Mouse (Mus musculus) heart, postnatal 0 days (tissue): ENCODE measurements at regions not wholly inside any gene's neighbourhood (a gene's known extent, or its start where the extent isn't known, plus 50 kb on each side); places are given as distances from the start of the nearest gene placed in this dataset.

Source experiments
- ATAC-seq: fragments of 200-750 bp; cut with Nextera tagmentation; 2 replicates; pipeline ENCODE4 v1.8.0; 2017; ENCODE audit warnings: low read depth, moderate number of reproducible peaks, moderate library complexity; ENCODE audit not compliant: insufficient read depth
- DNase-seq: peaks from one replicate; pipeline ENCODE4 v3.0.0-alpha.2; 2016; ENCODE audit warnings: low spot score
- H3K27ac ChIP-seq: fragments of 300-500 bp; sonication (generic); 2 replicates; pipeline ENCODE4 v1.5.1; 2014; ENCODE audit warnings: low read depth, mild to moderate bottlenecking
- H3K27me3 ChIP-seq: fragments of 300-500 bp; sonication (generic); 2 replicates; pipeline ENCODE4 v1.6.1; 2014; ENCODE audit warnings: low read length, mixed read lengths; ENCODE audit not compliant: control insufficient read depth, insufficient read depth
- H3K36me3 ChIP-seq: fragments of 300-500 bp; sonication (generic); replicated peaks from 2 replicates; pipeline ENCODE4 v1.6.1; 2014; ENCODE audit warnings: low read length, mixed read lengths; ENCODE audit not compliant: control insufficient read depth, insufficient read depth
- H3K4me1 ChIP-seq: fragments of 300-500 bp; sonication (generic); 2 replicates; pipeline ENCODE4 v1.6.1; 2014; ENCODE audit warnings: antibody characterized with exemption; ENCODE audit not compliant: control insufficient read depth, insufficient read depth
- H3K4me2 ChIP-seq: fragments of 300-500 bp; sonication (generic); 2 replicates; pipeline ENCODE4 v1.6.1; 2014; ENCODE audit warnings: low read depth, mild to moderate bottlenecking, low read length, moderate library complexity
- H3K4me3 ChIP-seq: fragments of 300-500 bp; sonication (generic); 2 replicates; pipeline ENCODE4 v1.5.1; 2014; ENCODE audit warnings: low read depth, low read length
- H3K9ac ChIP-seq: fragments of 300-500 bp; sonication (generic); replicated peaks from 2 replicates; pipeline ENCODE4 v1.6.1; 2014; ENCODE audit warnings: low read depth, low read length, mixed read lengths
- H3K9me3 ChIP-seq: fragments of 300-500 bp; sonication (generic); replicated peaks from 2 replicates; pipeline ENCODE4 v1.6.1; 2016; ENCODE audit warnings: low read length; ENCODE audit not compliant: control insufficient read depth
- CTCF ChIP-seq: IDR thresholded peaks from 2 replicates; pipeline ENCODE4 v1.5.1; 2016; ENCODE audit warnings: antibody characterized with exemption, control low read depth, low read depth
- EP300 ChIP-seq: IDR thresholded peaks from 2 replicates; pipeline ENCODE4 v1.6.1; 2016; ENCODE audit warnings: antibody characterized with exemption, low read depth
- WGBS: fragments of 180-500 bp; shearing (Covaris S2); extraction: QIAGEN DNeasy Blood & Tissue Kit; methylation state at CpG from one replicate; pipeline ENCODE4 v1.1.7; 2014; 5-methylcytosine and 5-hydroxymethylcytosine counted together

- Histone ChIP-seq H3K27ac (no peak overlapping the region), H3K9ac (no peak overlapping the region), H3K4me2 (no peak overlapping the region), H3K9me3 (no peaks in the 10 kb centered on the region), H3K36me3 (no peaks in the 10 kb centered on the region), H3K4me3 (no peak overlapping the region), H3K4me1 (no peaks in the 10 kb centered on the region), H3K27me3 (no peaks in the 10 kb centered on the region)
- WGBS = 75% methylated on average over 8 of the region's 8 CpGs
- no peak for TF ChIP-seq CTCF
- TF ChIP-seq EP300 = no peak
- ATAC-seq = no peak
- DNase-seq = no peak
Measured at GRCm38 (mm10) chr8:26488590-26488989, 369.3 kb downstream of the Gm45692 start.

GRCm38 (mm10) chr8:26501196-26501813, 382.0 kb downstream of the Gm45692 start:
- Histone ChIP-seq H3K27me3 (no peaks in the 10 kb centered on the region), H3K9me3 (no peaks in the 10 kb centered on the region), H3K27ac (no peak overlapping the region), H3K36me3 (no peaks in the 10 kb centered on the region), H3K4me1 (peaks cover 9% of the 10 kb centered on the region; the same call in 1 of the 2 replicates), H3K9ac (no peak overlapping the region), H3K4me2 (no peak overlapping the region), H3K4me3 (no peak overlapping the region)
- no peak for ATAC-seq
- WGBS = 71% methylated on average over 9 of the region's 9 CpGs
- TF ChIP-seq CTCF (no peak), EP300 (no peak)
- no peak for DNase-seq

- no peak overlapping the region for H3K4me3 ChIP-seq
- TF ChIP-seq CTCF (no peak), EP300 (0 out of 2 replicates have a peak, but pooled peaks have one; percentile 34)
- H3K36me3 ChIP-seq = no peaks in the 10 kb centered on the region
- H3K4me2 ChIP-seq = no peak overlapping the region
- 58% methylated on average over 11 of the region's 11 CpGs for WGBS
- H3K9ac ChIP-seq = no peak overlapping the region
- H3K9me3 ChIP-seq = no peaks in the 10 kb centered on the region
- ATAC-seq (peak; percentile 88), DNase-seq (peak; percentile 49)
- peaks cover 9% of the 10 kb centered on the region; the same call in 1 of the 2 replicates for H3K4me1 ChIP-seq
- H3K27me3 ChIP-seq = no peaks in the 10 kb centered on the region
- H3K27ac ChIP-seq = peak overlapping the region; percentile 26
Measured at GRCm38 (mm10) chr8:26501814-26502572, 382.7 kb downstream of the Gm45692 start.

- Histone ChIP-seq H3K4me2 (no peak overlapping the region), H3K4me1 (peaks cover 9% of the 10 kb centered on the region; the same call in 1 of the 2 replicates), H3K4me3 (no peak overlapping the region), H3K9me3 (no peaks in the 10 kb centered on the region), H3K27ac (no peak overlapping the region), H3K9ac (no peak overlapping the region), H3K36me3 (no peaks in the 10 kb centered on the region), H3K27me3 (no peaks in the 10 kb centered on the region)
- TF ChIP-seq EP300 = no peak
- peak; percentile 22; the same call in 1 of the 2 replicates for TF ChIP-seq CTCF
- peak; percentile 57 for ATAC-seq
- WGBS = 44% methylated on average over 4 of the region's 4 CpGs
- peak; percentile 31 for DNase-seq
Measured at GRCm38 (mm10) chr8:26502772-26503171, 383.4 kb downstream of the Gm45692 start.

DNA sequence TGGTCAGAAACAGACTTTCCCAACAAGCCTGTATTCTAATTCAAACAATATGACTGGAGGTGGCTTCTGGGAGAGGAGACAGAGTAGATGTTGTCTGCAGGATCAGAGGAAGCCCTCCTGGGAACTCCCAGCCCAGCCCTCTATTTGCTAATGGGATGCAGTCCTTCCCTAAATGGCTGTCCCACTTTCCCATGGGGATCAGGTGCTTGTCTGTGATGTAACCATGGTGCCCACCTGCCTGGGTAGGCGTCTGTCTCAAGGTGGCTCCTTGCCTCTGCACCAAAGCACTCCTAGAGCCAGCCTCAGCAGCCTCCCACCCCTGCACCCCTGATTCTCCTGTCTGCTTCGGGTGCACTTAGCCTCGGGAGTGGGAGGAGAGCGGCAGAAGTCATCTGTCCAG, 384.6 kb downstream of the Gm45692 start:
- H3K9me3 ChIP-seq = no peaks in the 10 kb centered on the region
- no peak overlapping the region for H3K4me2 ChIP-seq
- H3K27me3 ChIP-seq = no peaks in the 10 kb centered on the region
- no peak overlapping the region for H3K27ac ChIP-seq
- no peak overlapping the region for H3K4me3 ChIP-seq
- H3K4me1 ChIP-seq = peaks cover 9% of the 10 kb centered on the region; the same call in 1 of the 2 replicates
- 78% methylated on average over 4 of the region's 4 CpGs for WGBS
- ATAC-seq (no peak), DNase-seq (no peak)
- TF ChIP-seq CTCF (no peak), EP300 (no peak)
- no peak overlapping the region for H3K9ac ChIP-seq
- H3K36me3 ChIP-seq = no peaks in the 10 kb centered on the region
